Mouse (Mus musculus): Measurements from ENCODE around the gene Gprin2. TPM values are rescaled to one million over a fixed set of nuclear protein-coding genes. Genes with fewer than 3 reads are reported as not detected.

Gene Gprin2
- total and polyA plus RNA-seq, 2 experiments, result 0.01 to 0.09 TPM

DNA sequence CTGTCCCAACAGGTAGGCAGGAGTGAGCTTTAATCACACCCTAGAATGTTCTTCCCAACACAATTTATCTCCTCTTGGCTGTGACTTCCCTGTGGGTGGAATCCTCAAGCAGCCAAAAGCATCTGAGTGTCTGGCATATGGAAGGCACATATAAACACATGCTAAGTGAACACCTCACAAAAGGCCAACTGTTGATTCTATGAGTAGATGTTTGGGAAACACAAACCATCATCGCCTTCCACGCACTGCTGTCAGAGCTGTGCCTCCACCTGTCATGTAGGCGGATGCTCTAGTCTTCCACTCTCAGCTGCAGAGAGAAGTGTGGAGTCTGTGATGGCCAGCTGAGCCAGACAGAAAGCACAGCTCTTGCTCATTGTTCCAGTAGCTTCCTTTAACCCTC, 22.1 kb downstream of the Gprin2 start:
- H3K9ac ChIP-seq (ENCODE audit: low read depth, low read length), result no peak overlapping the region
- H3K27ac ChIP-seq (replicated peaks; ENCODE audit: insufficient read depth, low read depth, low read length), result no peak overlapping the region
- H3K27me3 ChIP-seq (ENCODE audit: control insufficient read depth, insufficient read depth, low read length), result no peaks in the 10 kb centered on the region
- 89% methylated on average over 3 of the region's 3 CpGs for WGBS
- DNase-seq (ENCODE audit: extremely low read depth, low read depth, low spot score), result no peak
- no peaks in the 10 kb centered on the region for H3K4me1 ChIP-seq (ENCODE audit: control insufficient read depth, insufficient read depth, low read length)
- no peaks in the 10 kb centered on the region for H3K36me3 ChIP-seq (ENCODE audit: control insufficient read depth, insufficient read depth, low read length)
- no peaks in the 10 kb centered on the region for H3K79me2 ChIP-seq (ENCODE audit: control insufficient read depth, insufficient read depth, low read length)
- no peak for TF ChIP-seq CTCF (IDR thresholded peaks at IDR 0.05; ENCODE audit: low read depth, low read length)
- no peak for TF ChIP-seq POLR2A (IDR thresholded peaks at IDR 0.05; ENCODE audit: extremely low read depth, insufficient read depth, low read length)
- H3K4me3 ChIP-seq (ENCODE audit: insufficient read depth, low read depth, low read length), result no peak overlapping the region

DNA sequence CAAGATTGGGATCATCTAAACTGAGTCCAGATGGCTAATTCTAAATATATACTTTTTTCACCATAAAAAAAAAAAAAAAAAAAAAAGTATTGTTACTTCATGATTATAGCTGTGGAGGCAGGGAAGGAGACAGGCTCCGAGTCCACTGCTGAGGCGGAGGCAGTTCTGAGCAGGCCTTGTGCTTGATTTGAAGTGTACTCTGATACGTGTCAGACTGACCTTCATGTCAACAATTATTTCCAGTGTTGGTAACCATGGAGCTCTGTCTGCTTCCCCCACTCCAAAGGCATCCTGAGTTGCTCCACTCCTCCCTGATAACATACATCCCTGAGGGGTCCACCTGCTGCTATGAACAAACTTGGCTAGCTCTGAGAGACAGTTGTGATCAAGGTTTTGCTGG, 30.3 kb downstream of the Gprin2 start:
- WGBS, result 90% methylated on average over 3 of the region's 3 CpGs
- Histone ChIP-seq H3K4me3 (ENCODE audit: insufficient read depth, low read depth, low read length) (no peak overlapping the region), H3K9ac (ENCODE audit: low read depth, low read length) (no peak overlapping the region), H3K4me1 (ENCODE audit: control insufficient read depth, insufficient read depth, low read length) (no peaks in the 10 kb centered on the region), H3K27ac (replicated peaks; ENCODE audit: insufficient read depth, low read depth, low read length) (no peak overlapping the region), H3K27me3 (ENCODE audit: control insufficient read depth, insufficient read depth, low read length) (no peaks in the 10 kb centered on the region), H3K79me2 (ENCODE audit: control insufficient read depth, insufficient read depth, low read length) (no peaks in the 10 kb centered on the region), H3K36me3 (ENCODE audit: control insufficient read depth, insufficient read depth, low read length) (no peaks in the 10 kb centered on the region)
- TF ChIP-seq CTCF (IDR thresholded peaks at IDR 0.05; ENCODE audit: low read depth, low read length), result no peak
- TF ChIP-seq POLR2A (IDR thresholded peaks at IDR 0.05; ENCODE audit: extremely low read depth, insufficient read depth, low read length), result no peak
- DNase-seq (ENCODE audit: extremely low read depth, low read depth, low spot score), result no peak

DNA sequence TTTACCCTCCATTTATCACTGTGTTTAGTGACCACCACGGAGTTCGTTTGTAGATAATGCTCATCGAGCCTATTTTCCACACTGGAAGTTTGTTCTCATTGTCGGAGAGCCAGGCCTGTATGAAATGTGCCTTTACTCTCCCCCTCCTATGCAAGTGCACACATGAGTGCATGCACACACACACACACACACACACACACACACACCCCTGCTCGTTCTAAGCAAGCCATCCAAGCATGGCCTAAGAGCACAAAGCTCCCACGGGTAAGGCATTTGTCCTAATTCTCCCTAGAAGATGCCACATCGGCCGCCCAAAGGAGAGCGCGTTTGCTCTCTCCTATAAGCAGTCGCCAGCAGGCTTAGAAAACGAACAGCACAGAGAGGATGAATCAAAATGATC, 45.7 kb downstream of the Gprin2 start:
- Histone ChIP-seq H3K9ac (ENCODE audit: low read depth, low read length) (no peak overlapping the region), H3K4me3 (ENCODE audit: insufficient read depth, low read depth, low read length) (no peak overlapping the region), H3K27me3 (ENCODE audit: control insufficient read depth, insufficient read depth, low read length) (no peaks in the 10 kb centered on the region), H3K36me3 (ENCODE audit: control insufficient read depth, insufficient read depth, low read length) (no peaks in the 10 kb centered on the region), H3K79me2 (ENCODE audit: control insufficient read depth, insufficient read depth, low read length) (no peaks in the 10 kb centered on the region), H3K4me1 (ENCODE audit: control insufficient read depth, insufficient read depth, low read length) (no peaks in the 10 kb centered on the region), H3K27ac (replicated peaks; ENCODE audit: insufficient read depth, low read depth, low read length) (no peak overlapping the region)
- no peak for DNase-seq (ENCODE audit: extremely low read depth, low read depth, low spot score)
- no peak for TF ChIP-seq POLR2A (IDR thresholded peaks at IDR 0.05; ENCODE audit: extremely low read depth, insufficient read depth, low read length)
- 83% methylated on average over 12 of the region's 12 CpGs for WGBS

DNA sequence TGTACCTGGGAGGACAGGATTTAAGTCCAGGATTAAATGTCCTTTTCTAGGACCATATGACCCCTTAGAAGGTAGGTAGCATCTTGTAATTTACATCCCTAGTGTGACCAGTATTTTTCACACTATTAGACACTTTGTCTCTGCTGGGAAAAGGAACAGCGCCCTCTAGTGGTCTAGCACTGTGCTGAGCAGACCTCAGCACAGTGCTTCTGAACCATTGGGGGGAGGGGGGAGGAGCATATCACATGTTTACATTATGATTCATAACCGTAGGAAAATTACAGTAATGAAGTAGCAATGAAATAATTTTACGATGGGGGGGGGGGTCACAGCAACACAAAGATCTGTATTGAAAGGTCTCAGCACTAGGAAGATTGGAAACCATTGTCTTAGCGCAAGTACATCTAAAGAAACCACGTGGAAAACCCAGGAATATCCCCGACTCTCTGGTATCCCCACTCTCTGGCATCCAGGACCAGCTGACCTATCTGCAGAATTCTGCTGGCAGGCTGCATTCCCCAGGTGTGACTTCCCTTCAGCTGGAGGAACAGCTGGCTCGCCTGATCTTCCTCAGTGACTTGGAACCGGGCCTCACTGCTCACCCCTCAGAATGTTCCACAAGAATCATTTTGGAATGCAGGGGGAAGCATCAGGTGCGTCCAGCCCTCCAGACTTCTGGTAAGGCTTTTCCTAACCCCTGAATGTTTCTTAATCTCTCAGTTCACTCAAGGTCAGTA, 46.7 kb downstream of the Gprin2 start:
- Histone ChIP-seq H3K79me2 (ENCODE audit: control insufficient read depth, insufficient read depth, low read length) (no peaks in the 10 kb centered on the region), H3K4me1 (ENCODE audit: control insufficient read depth, insufficient read depth, low read length) (no peaks in the 10 kb centered on the region), H3K36me3 (ENCODE audit: control insufficient read depth, insufficient read depth, low read length) (no peaks in the 10 kb centered on the region), H3K9ac (ENCODE audit: low read depth, low read length) (no peak overlapping the region), H3K4me3 (ENCODE audit: insufficient read depth, low read depth, low read length) (no peak overlapping the region), H3K27me3 (ENCODE audit: control insufficient read depth, insufficient read depth, low read length) (no peaks in the 10 kb centered on the region), H3K27ac (replicated peaks; ENCODE audit: insufficient read depth, low read depth, low read length) (no peak overlapping the region)
- DNase-seq (ENCODE audit: extremely low read depth, low read depth, low spot score), result peak; percentile 33
- TF ChIP-seq CTCF (IDR thresholded peaks at IDR 0.05; ENCODE audit: low read depth, low read length) (peak; percentile 70), POLR2A (IDR thresholded peaks at IDR 0.05; ENCODE audit: extremely low read depth, insufficient read depth, low read length) (no peak)
- WGBS, result 63% methylated on average over 9 of the region's 9 CpGs

DNA sequence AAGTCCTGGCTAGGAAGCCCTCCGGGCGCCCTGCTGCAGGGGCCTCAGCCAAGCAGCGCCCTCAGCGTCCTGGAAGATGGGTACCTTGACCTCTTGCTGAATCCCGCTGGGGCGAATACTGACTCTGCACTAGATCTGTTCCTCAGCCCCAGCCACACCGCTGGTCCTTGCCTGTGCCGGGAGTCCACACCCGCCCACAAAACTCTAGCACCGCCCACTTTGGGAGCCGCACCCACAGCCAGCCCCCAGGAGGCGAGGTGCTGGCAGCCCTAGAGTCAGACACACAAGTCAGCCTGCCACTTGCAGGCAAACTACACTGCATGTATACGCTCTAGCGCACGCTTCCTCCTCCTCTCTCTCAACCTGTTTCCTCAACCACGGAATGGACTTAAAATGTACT, 49.1 kb downstream of the Gprin2 start, which contains the start of gene Npy4r:
Gene Npy4r, minus strand, starts transcription at position 148 of the 400 bp plus-strand sequence.
- DNase-seq (ENCODE audit: extremely low read depth, low read depth, low spot score), result peak; percentile 19
- no peak within 1 kb of the TSS for H3K9ac ChIP-seq (ENCODE audit: low read depth, low read length)
- WGBS, result 15% methylated on average over 16 of the region's 16 CpGs

DNA sequence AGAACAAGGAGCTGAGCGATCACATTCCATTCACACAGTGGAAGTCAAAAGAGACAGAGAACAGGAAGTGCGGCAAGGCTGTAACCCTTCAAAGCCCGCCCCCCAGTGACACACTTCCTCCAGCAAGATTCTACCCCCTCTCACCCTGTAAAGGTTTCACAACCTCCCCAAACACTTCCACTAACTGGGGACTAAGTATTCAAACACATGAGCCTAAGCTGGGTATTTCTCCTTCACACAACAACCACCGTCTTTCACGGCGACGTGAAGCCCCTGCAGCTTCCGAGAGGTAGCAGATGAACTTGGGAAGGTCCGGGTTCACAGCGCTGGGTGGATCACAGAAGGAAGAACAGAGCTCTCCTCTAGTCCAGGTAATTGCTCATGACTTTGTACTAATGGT, 58.5 kb downstream of the Gprin2 start:
- 91% methylated on average over 10 of the region's 10 CpGs for WGBS
- TF ChIP-seq POLR2A (IDR thresholded peaks at IDR 0.05; ENCODE audit: extremely low read depth, insufficient read depth, low read length) (no peak), CTCF (IDR thresholded peaks at IDR 0.05; ENCODE audit: low read depth, low read length) (no peak)

More for the DNA sequence above, 49.1 kb downstream of the Gprin2 start, which contains the start of gene Npy4r:
- Histone ChIP-seq H3K79me2 (ENCODE audit: control insufficient read depth, insufficient read depth, low read length) (no peaks in the 10 kb centered on the region), H3K4me3 (ENCODE audit: insufficient read depth, low read depth, low read length) (no peak within 1 kb of the TSS), H3K4me1 (ENCODE audit: control insufficient read depth, insufficient read depth, low read length) (no peaks in the 10 kb centered on the region), H3K27me3 (ENCODE audit: control insufficient read depth, insufficient read depth, low read length) (no peaks in the 10 kb centered on the region), H3K36me3 (ENCODE audit: control insufficient read depth, insufficient read depth, low read length) (no peaks in the 10 kb centered on the region), H3K27ac (replicated peaks; ENCODE audit: insufficient read depth, low read depth, low read length) (no peak within 1 kb of the TSS)
- TF ChIP-seq POLR2A (IDR thresholded peaks at IDR 0.05; ENCODE audit: extremely low read depth, insufficient read depth, low read length) (no peak), CTCF (IDR thresholded peaks at IDR 0.05; ENCODE audit: low read depth, low read length) (no peak)

More for the DNA sequence above, 58.5 kb downstream of the Gprin2 start:
- Histone ChIP-seq H3K27me3 (ENCODE audit: control insufficient read depth, insufficient read depth, low read length) (no peaks in the 10 kb centered on the region; the same call in 1 of the 2 replicates), H3K9ac (ENCODE audit: low read depth, low read length) (no peak overlapping the region), H3K4me3 (ENCODE audit: insufficient read depth, low read depth, low read length) (no peak overlapping the region), H3K36me3 (ENCODE audit: control insufficient read depth, insufficient read depth, low read length) (no peaks in the 10 kb centered on the region), H3K4me1 (ENCODE audit: control insufficient read depth, insufficient read depth, low read length) (no peaks in the 10 kb centered on the region), H3K27ac (replicated peaks; ENCODE audit: insufficient read depth, low read depth, low read length) (no peak overlapping the region), H3K79me2 (ENCODE audit: control insufficient read depth, insufficient read depth, low read length) (no peaks in the 10 kb centered on the region)
- DNase-seq (ENCODE audit: extremely low read depth, low read depth, low spot score), result no peak
